Mouse (Mus musculus): ENCODE data around the gene Cmtm4.

GRCm38 (mm10) chr8:104359778-104360456, 35.7 kb downstream of the Cmtm4 start:
- no peak for TF ChIP-seq GATA1 (IDR thresholded peaks at IDR 0.05; ENCODE audit: borderline replicate concordance, low read length)
- TF ChIP-seq FLI1 (IDR thresholded peaks at IDR 0.05; ENCODE audit: low read length), result no peak

All from megakaryocyte, embryonic 14.5 days (primary cell).